Mouse (Mus musculus) frontal cortex, adult 2 months (tissue): ENCODE data around the gene Plekho1. TPM values are rescaled to one million over a fixed set of nuclear protein-coding genes. Genes with fewer than 3 reads are reported as not detected.
A peak's percentile ranks its signal among the peaks of the same experiment; 100 is the strongest.

Experiments
- DNase-seq, 2 experiments: peaks; one replicate each; pipeline ENCODE4 v3.0.0; 2022; ENCODE audit warnings: low spot score in 1 of 2; ENCODE audit errors: extremely low spot score in 1 of 2
- polyA plus RNA-seq: library from polyadenylated mRNA; depleted of rRNA; stranded (reverse); fragments of >200 nt; gene quantifications from 2 replicates; pipeline ENCODE4 v1.2.3, GENCODE M21; 2012

The Plekho1 gene
- polyA plus RNA-seq, 1 experiment = 131 TPM

- DNase-seq = peak in 1 of 2 experiments; percentile 16
These were observed 17.0 kb upstream of the Plekho1 start for GRCm38 (mm10) chr3:96012805-96013204.

GRCm38 (mm10) chr3:96008463-96008862 lies 12.7 kb upstream of the Plekho1 start:
- DNase-seq = no peak

GRCm38 (mm10) chr3:96001560-96001959 lies 5.8 kb upstream of the Plekho1 start:
- no peak for DNase-seq

- DNase-seq = peak in 1 of 2 experiments; percentile 67
These were observed 5.2 kb upstream of the Plekho1 start for GRCm38 (mm10) chr3:96000921-96001501.

GRCm38 (mm10) chr3:96000080-96000632 lies 4.4 kb upstream of the Plekho1 start:
- no peak for DNase-seq

GRCm38 (mm10) chr3:95999308-96000079 lies 3.7 kb upstream of the Plekho1 start:
- DNase-seq = no peak

- peak; percentile 75 to 80 for DNase-seq
These were observed 1.5 kb upstream of the Plekho1 start for GRCm38 (mm10) chr3:95997203-95997721.

GRCm38 (mm10) chr3:95996451-95997073 lies 761 bp upstream of the Plekho1 start:
- DNase-seq = no peak

GRCm38 (mm10) chr3:95994975-95995801 lies 613 bp downstream of the Plekho1 start:
- no peak for DNase-seq

- no peak for DNase-seq
These were observed 1.4 kb downstream of the Plekho1 start for GRCm38 (mm10) chr3:95994381-95994846.

- DNase-seq = no peak
These were observed 1.9 kb downstream of the Plekho1 start for GRCm38 (mm10) chr3:95993881-95994280.

GRCm38 (mm10) chr3:95992990-95993603 lies 2.7 kb downstream of the Plekho1 start:
- no peak for DNase-seq

GRCm38 (mm10) chr3:95990413-95990941 lies 5.3 kb downstream of the Plekho1 start:
- DNase-seq = no peak

- no peak for DNase-seq
These were observed 6.8 kb downstream of the Plekho1 start for GRCm38 (mm10) chr3:95988969-95989368.

- DNase-seq = no peak
These were observed 7.7 kb downstream of the Plekho1 start for GRCm38 (mm10) chr3:95988138-95988537.

GRCm38 (mm10) chr3:95987386-95988110 lies 8.3 kb downstream of the Plekho1 start:
- DNase-seq = no peak

- DNase-seq = no peak
These were observed 8.8 kb downstream of the Plekho1 start for GRCm38 (mm10) chr3:95986984-95987383.

GRCm38 (mm10) chr3:95986001-95986622 lies 9.7 kb downstream of the Plekho1 start:
- DNase-seq = peak; percentile 77 to 84
